Mouse (Mus musculus) limb, embryonic 14.5 days (tissue): ENCODE data around the gene Lrch3. TPM values are rescaled to one million over a fixed set of nuclear protein-coding genes. Genes with fewer than 3 reads are reported as not detected.
"Not testable (repeated sequence)": the region's sequence is repeated elsewhere in the genome, so short reads cannot be mapped to it uniquely, and the experiment has no call there.

Experiments used
- ATAC-seq: fragments of 200-750 bp; cut with Nextera tagmentation; 2 replicates; pipeline ENCODE4 v1.8.0; 2017; ENCODE audit warnings: low read depth, moderate number of reproducible peaks, moderate TSS enrichment; ENCODE audit not compliant: low FRiP score
- DNase-seq: peaks from one replicate; pipeline ENCODE4 v3.0.0-alpha.2; 2015; ENCODE audit warnings: low spot score
- H3K27ac ChIP-seq: fragments of 300-500 bp; sonication (generic); replicated peaks from 2 replicates; pipeline ENCODE4 v1.5.1; 2014; ENCODE audit warnings: low read depth, mild to moderate bottlenecking, low read length, moderate library complexity, mixed read lengths
- H3K27me3 ChIP-seq: fragments of 300-500 bp; sonication (generic); 2 replicates; pipeline ENCODE4 v1.6.1; 2014; ENCODE audit warnings: low read length, mixed read lengths; ENCODE audit not compliant: control insufficient read depth, insufficient read depth
- H3K36me3 ChIP-seq: fragments of 300-500 bp; sonication (generic); 2 replicates; pipeline ENCODE4 v1.6.1; 2014; ENCODE audit warnings: mild to moderate bottlenecking, low read length, moderate library complexity, mixed read lengths; ENCODE audit not compliant: control insufficient read depth, insufficient read depth
- H3K4me1 ChIP-seq: fragments of 300-500 bp; sonication (generic); 2 replicates; pipeline ENCODE4 v1.6.1; 2014; ENCODE audit warnings: antibody characterized with exemption, low read length, mixed read lengths; ENCODE audit not compliant: control insufficient read depth, insufficient read depth
- H3K4me2 ChIP-seq: fragments of 300-500 bp; sonication (generic); replicated peaks from 2 replicates; pipeline ENCODE4 v1.6.1; 2014; ENCODE audit warnings: low read depth, mild to moderate bottlenecking, low read length, moderate library complexity; ENCODE audit not compliant: severe bottlenecking
- H3K4me3 ChIP-seq: fragments of 300-500 bp; sonication (generic); replicated peaks from 2 replicates; pipeline ENCODE4 v1.5.1; 2014; ENCODE audit warnings: low read length
- H3K9ac ChIP-seq: fragments of 300-500 bp; sonication (generic); 2 replicates; pipeline ENCODE4 v1.6.1; 2014; ENCODE audit warnings: mild to moderate bottlenecking, low read depth, low read length, moderate library complexity; ENCODE audit not compliant: severe bottlenecking
- H3K9me3 ChIP-seq: fragments of 300-500 bp; sonication (generic); 2 replicates; pipeline ENCODE4 v1.6.1; 2016; ENCODE audit warnings: low read length; ENCODE audit not compliant: control insufficient read depth
- POLR2A ChIP-seq: fragments of 200-500 bp; IDR thresholded peaks from 2 replicates; pipeline ENCODE4 v1.8.0; 2012; ENCODE audit warnings: inconsistent platforms, mild to moderate bottlenecking, moderate library complexity, borderline replicate concordance; ENCODE audit not compliant: insufficient read depth, insufficient read length; ENCODE audit errors: extremely low read depth
- WGBS: fragments of 180-500 bp; shearing (Covaris S2); extraction: QIAGEN DNeasy Blood & Tissue Kit; methylation state at CpG from one replicate; pipeline ENCODE4 v1.1.7; 2014; 5-methylcytosine and 5-hydroxymethylcytosine counted together
- polyA plus RNA-seq, 2 experiments: library from polyadenylated mRNA; depleted of rRNA in 1 of 2; stranded (reverse) in 1 of 2; unstranded in 1 of 2; fragments of >200 nt; fragmentation: Nextera tagmentation in 1 of 2; extraction: Ambion mirVana in 1 of 2; gene quantifications; 2 replicates each; pipeline versions ENCODE4 v1.2.1 to v1.2.3; 2012 to 2014

Gene Lrch3
- polyA plus RNA-seq, 2 experiments = 24.9 to 56.3 TPM

DNA sequence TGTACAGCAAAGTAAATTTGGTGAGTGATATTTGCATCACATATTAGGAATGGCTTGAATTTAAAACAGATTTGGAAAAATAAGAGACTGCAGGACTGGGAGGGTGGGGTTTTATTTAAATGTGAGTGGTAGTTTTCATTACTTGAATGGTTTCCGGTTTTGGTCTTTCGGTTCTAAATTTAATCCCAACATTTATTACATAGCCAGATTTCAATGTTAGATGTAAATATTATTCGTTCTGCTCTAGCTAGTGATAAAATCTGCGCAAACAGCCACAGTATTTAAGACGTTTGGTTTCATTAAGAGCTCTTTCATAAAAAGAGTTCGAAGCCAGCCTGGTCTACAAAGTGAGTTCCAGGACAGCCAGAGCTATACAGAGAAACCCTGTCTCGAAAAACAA lies 688 bp upstream of the Lrch3 start:
- H3K9ac ChIP-seq = 0 out of 2 replicates have a peak overlapping the region, but pooled peaks have one; percentile 97
- H3K36me3 ChIP-seq = no peaks in the 10 kb centered on the region
- H3K4me3 ChIP-seq = no peak overlapping the region
- DNase-seq (no peak), ATAC-seq (no peak)
- H3K4me2 ChIP-seq = peak overlapping the region; percentile 74; the same call in 1 of the 2 replicates
- no peaks in the 10 kb centered on the region for H3K9me3 ChIP-seq
- 55% methylated on average over 7 of the region's 7 CpGs for WGBS
- no peaks in the 10 kb centered on the region for H3K27me3 ChIP-seq
- 0 out of 2 replicates have a peak, but pooled peaks cover 3% of the 10 kb centered on the region for H3K4me1 ChIP-seq
- no peak overlapping the region for H3K27ac ChIP-seq
- no peak for TF ChIP-seq POLR2A

DNA sequence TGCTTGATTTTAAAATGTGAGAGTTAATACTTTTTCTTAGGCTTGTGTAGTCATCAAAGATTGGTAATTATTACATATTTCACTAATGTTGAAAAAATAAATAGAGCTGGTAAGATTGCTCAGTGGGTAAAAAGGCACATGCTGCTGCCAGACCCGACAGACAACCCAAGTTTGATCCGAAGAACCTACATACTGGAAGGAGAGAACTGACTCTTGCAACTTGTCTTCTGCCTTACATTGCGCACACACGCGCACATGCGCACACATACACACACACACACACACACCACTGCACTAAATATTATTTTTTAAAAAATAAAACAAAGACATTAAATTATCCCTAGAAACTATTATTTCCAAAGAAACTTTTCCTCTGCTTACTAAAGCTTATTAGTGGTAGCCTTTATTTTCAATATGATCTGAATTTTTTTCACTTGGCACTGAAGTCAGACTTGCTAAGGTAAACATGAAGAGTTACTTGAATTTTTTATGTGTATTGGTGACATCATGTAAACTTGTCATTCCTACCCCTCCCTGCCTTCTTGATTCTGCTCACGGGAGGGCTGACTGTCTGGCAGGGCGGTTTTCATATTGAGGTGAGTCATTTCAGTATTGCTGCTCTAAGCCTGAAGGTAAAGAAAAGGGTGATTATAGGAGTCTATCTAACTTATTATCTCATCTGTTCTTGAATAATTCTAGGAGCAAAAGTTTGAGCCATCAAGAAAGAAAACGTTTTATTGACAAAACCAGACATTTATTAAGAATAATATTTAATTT lies 1.6 kb downstream of the Lrch3 start:
- no peak for TF ChIP-seq POLR2A
- H3K4me3 ChIP-seq = peak overlapping the region; percentile 94
- H3K9ac ChIP-seq = no peak overlapping the region; the same call in 1 of the 2 replicates

DNA sequence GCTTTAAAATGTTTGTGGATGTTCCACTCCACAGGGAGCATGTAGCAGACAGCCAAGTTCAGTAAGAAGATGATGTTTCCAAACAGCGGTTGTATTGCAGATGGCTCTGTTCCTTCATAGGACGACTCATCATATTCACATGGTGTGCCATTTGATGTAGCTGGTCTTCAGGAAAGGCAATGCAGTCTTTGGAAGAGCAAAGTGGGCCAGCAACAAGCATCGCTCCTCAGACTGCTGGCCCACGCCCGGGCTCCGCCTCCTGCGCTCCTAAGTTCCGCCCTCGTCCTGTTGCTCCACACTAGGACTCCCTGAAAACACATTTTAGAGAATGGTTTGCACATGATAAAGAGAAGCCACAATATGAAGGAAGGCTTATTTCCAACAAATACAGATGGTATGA lies 12.7 kb downstream of the Lrch3 start:
- not testable (repeated sequence) for DNase-seq, H3K4me1 ChIP-seq, H3K27me3 ChIP-seq, H3K36me3 ChIP-seq, H3K4me2 ChIP-seq, H3K4me3 ChIP-seq, H3K9ac ChIP-seq, H3K9me3 ChIP-seq, ATAC-seq, H3K27ac ChIP-seq
- 90% methylated on average over 9 of the region's 9 CpGs for WGBS

More for the DNA sequence above, 1.6 kb downstream of the Lrch3 start:
- Histone ChIP-seq H3K27ac (no peak overlapping the region), H3K27me3 (no peaks in the 10 kb centered on the region), H3K9me3 (no peaks in the 10 kb centered on the region), H3K4me2 (peak overlapping the region; percentile 74), H3K4me1 (0 out of 2 replicates have a peak, but pooled peaks cover 3% of the 10 kb centered on the region), H3K36me3 (no peaks in the 10 kb centered on the region)
- ATAC-seq = no peak
- 77% methylated on average over 9 of the region's 9 CpGs for WGBS
- DNase-seq = no peak

DNA sequence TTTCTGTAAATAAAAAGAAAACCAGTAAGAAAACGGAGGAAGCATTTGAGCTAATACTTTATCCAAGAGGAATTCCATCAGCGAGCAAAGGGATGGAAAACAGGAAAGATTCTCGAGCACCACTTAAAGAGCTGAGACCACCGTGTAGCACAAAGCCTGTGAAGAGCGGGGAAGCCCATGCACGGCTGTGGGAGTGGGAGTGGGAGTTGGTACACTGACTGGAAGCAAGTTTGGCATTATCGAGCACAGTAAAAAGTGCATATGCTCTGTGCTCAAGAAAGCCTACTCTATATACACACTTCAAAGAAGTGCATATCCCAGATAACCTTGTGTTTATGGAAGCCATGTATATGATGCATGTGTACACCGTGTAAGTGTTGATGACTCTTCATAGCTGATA lies 13.1 kb downstream of the Lrch3 start:
- no peaks in the 10 kb centered on the region for H3K9me3 ChIP-seq
- 88% methylated on average over 8 of the region's 8 CpGs for WGBS
- no peak overlapping the region for H3K4me2 ChIP-seq
- ATAC-seq = no peak
- H3K4me1 ChIP-seq = no peaks in the 10 kb centered on the region
- H3K27me3 ChIP-seq = no peaks in the 10 kb centered on the region
- TF ChIP-seq POLR2A = no peak
- H3K27ac ChIP-seq = no peak overlapping the region
- no peak for DNase-seq
- H3K36me3 ChIP-seq = peaks cover 9% of the 10 kb centered on the region; the same call in 1 of the 2 replicates
- H3K9ac ChIP-seq = no peak overlapping the region
- no peak overlapping the region for H3K4me3 ChIP-seq

DNA sequence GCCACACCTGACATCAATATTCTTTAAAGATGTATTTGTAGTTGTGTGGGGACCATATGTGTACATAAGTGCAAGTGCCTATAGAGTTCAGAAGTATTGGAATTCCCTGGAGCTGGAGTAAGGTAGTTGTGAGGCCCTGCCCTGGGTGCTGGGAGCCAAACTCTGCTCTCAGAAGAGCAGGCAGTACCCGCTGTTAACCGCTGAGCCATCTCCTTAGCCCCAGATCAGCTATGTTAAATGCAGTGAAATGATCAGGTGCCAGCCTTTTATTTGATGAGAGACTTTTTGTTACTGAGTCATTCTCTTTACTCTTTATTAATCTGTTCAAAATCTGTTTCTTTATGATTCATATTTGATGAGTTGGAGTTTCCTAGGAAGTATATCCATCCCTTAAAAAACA lies 16.0 kb downstream of the Lrch3 start:
- Histone ChIP-seq H3K4me1 (no peaks in the 10 kb centered on the region), H3K9me3 (no peaks in the 10 kb centered on the region), H3K9ac (no peak overlapping the region), H3K27ac (no peak overlapping the region), H3K4me2 (no peak overlapping the region), H3K4me3 (no peak overlapping the region), H3K36me3 (peaks cover 6% of the 10 kb centered on the region; the same call in 1 of the 2 replicates), H3K27me3 (no peaks in the 10 kb centered on the region)
- no peak for DNase-seq
- WGBS = 33% methylated on average over 2 of the region's 2 CpGs
- TF ChIP-seq POLR2A = no peak
- no peak for ATAC-seq
